Mouse (Mus musculus) frontal cortex, adult (tissue): ENCODE data around the gene Ddx54.
A peak's percentile ranks its signal among the peaks of the same experiment; 100 is the strongest.

Source experiments
- ATAC-seq: cut with Nextera tagmentation; 2 replicates; pipeline ENCODE4 v1.9.2; 2017; ENCODE audit warnings: mild to moderate bottlenecking, moderate library complexity, mixed read lengths; ENCODE audit not compliant: low TSS enrichment

The Ddx54 gene

GRCm38 (mm10) chr5:120612442-120612821, at the start of gene Ddx54, which contains the start of gene Rita1:
Ddx54 (plus strand) TSS chr5:120612739.
Rita1 (minus strand) TSS chr5:120612589.
- ATAC-seq: peak; percentile 70

GRCm38 (mm10) chr5:120562956-120563913, 49.3 kb upstream of the Ddx54 start:
- no peak for ATAC-seq

GRCm38 (mm10) chr5:120563914-120564311, 48.6 kb upstream of the Ddx54 start:
- no peak for ATAC-seq

- ATAC-seq: no peak
These were observed 47.2 kb upstream of the Ddx54 start for GRCm38 (mm10) chr5:120565171-120565905.

GRCm38 (mm10) chr5:120566101-120566500, 46.4 kb upstream of the Ddx54 start:
- no peak for ATAC-seq

- ATAC-seq: no peak
These were observed 45.8 kb upstream of the Ddx54 start for GRCm38 (mm10) chr5:120566681-120567252.

GRCm38 (mm10) chr5:120567253-120567701, 45.3 kb upstream of the Ddx54 start:
- peak; percentile 53 for ATAC-seq

- peak; percentile 13; the same call in 1 of the 2 replicates for ATAC-seq
These were observed 44.8 kb upstream of the Ddx54 start for GRCm38 (mm10) chr5:120567761-120568211.

GRCm38 (mm10) chr5:120568336-120568768, 44.2 kb upstream of the Ddx54 start:
- ATAC-seq: no peak

- no peak for ATAC-seq
These were observed 43.6 kb upstream of the Ddx54 start for GRCm38 (mm10) chr5:120568964-120569363.

- no peak for ATAC-seq
These were observed 42.7 kb upstream of the Ddx54 start for GRCm38 (mm10) chr5:120569791-120570190.

GRCm38 (mm10) chr5:120570289-120570897, 42.1 kb upstream of the Ddx54 start:
- no peak for ATAC-seq

GRCm38 (mm10) chr5:120571056-120571740, 41.3 kb upstream of the Ddx54 start:
- ATAC-seq: 0 out of 2 replicates have a peak, but pooled peaks have one; percentile 42

GRCm38 (mm10) chr5:120574469-120575063, 38.0 kb upstream of the Ddx54 start:
- ATAC-seq: no peak

GRCm38 (mm10) chr5:120576781-120577301, 35.7 kb upstream of the Ddx54 start:
- no peak for ATAC-seq

- ATAC-seq: no peak
These were observed 34.6 kb upstream of the Ddx54 start for GRCm38 (mm10) chr5:120577935-120578441.

GRCm38 (mm10) chr5:120578504-120579081, 33.9 kb upstream of the Ddx54 start:
- no peak for ATAC-seq

GRCm38 (mm10) chr5:120579211-120579897, 33.2 kb upstream of the Ddx54 start:
- ATAC-seq: no peak
